ENCODE assay signal across 8 mouse cellular contexts in genomic region chr17:50331171-50332011, GRCm38 (mm10). TPM values are rescaled to one million over a fixed set of nuclear protein-coding genes. Genes with fewer than 3 reads are reported as not detected.
DNase-seq lines count a peak whose midpoint lies in the region; ATAC-seq lines count a peak whose summit lies in the region.
"Had no signal": no experiment of that assay in that cellular context is flagged by ENCODE, and none has a peak within 500 bp of the region (broad histone marks: within the 10 kb centered on the region; RNA-seq: fewer than 3 reads in every experiment).

No protein-coding gene starts in this region.

- H3K4me2 ChIP-seq in kidney, embryonic 16.5 days (replicated peaks; ENCODE audit: low read depth, low read length), result no peak overlapping the region

- intact Hi-C loops in left cerebral cortex, postnatal 4 days (cut with DNase I), result no loop called here
- intact Hi-C loops in left cerebral cortex, postnatal 10 days (cut with DNase I), result no loop called here

- no peak overlapping the region for H3K27ac ChIP-seq in kidney, embryonic 16.5 days (ENCODE audit: low read length)

- ATAC-seq in kidney, embryonic 16.5 days (ENCODE audit: low FRiP score, low TSS enrichment), result peak; percentile 59; the same call in 1 of the 2 replicates
- ATAC-seq in megakaryocyte-erythroid progenitor cell, adult 5-6 weeks (replicated peaks; ENCODE audit: low FRiP score, low TSS enrichment, poor library complexity, severe bottlenecking), result peak; percentile 69

- no peaks in the 10 kb centered on the region for H3K27me3 ChIP-seq in kidney, embryonic 16.5 days (ENCODE audit: insufficient read depth, low read length)

- DNase-seq in ZHBTc4 (ENCODE audit: low read depth, low spot score), result peak; percentile 44
- peak; percentile 34 for DNase-seq in heart, adult 8-10 months (ENCODE audit: low spot score)
- DNase-seq in left cerebral cortex, postnatal 4 days, result no peak
- DNase-seq in left cerebral cortex, postnatal 10 days (ENCODE audit: extremely low spot score in 1 of 2, low spot score in 2 of 2), result no peak
- DNase-seq in MN1 (ENCODE audit: low spot score), result no peak

- WGBS in kidney, embryonic 16.5 days, result 31% methylated on average over 8 of the region's 8 CpGs

- H3K4me3 ChIP-seq in kidney, embryonic 16.5 days (ENCODE audit: low read length), result no peak overlapping the region
- H3K4me3 ChIP-seq: myocyte had no signal

- H3K9me3 ChIP-seq in kidney, embryonic 16.5 days (ENCODE audit: low read length), result no peaks in the 10 kb centered on the region

- no peaks in the 10 kb centered on the region for H3K4me1 ChIP-seq in kidney, embryonic 16.5 days (ENCODE audit: insufficient read depth, low read length)

- no peaks in the 10 kb centered on the region for H3K36me3 ChIP-seq in kidney, embryonic 16.5 days (ENCODE audit: insufficient read depth, low read length)

- H3K9ac ChIP-seq in kidney, embryonic 16.5 days (replicated peaks; ENCODE audit: low read length), result no peak overlapping the region

RNA-seq across cellular contexts. Expression of gene Dazl, which starts 38.0 kb away (rescaled TPM):
- under 1 TPM in 2 of 4 experiments, not detected in 2; 0.20 to 0.44 TPM for total RNA-seq in heart, adult 8-10 months (2022)
- 0.19 and 0.33 TPM in 2 replicates for polyA plus RNA-seq in kidney, embryonic 16.5 days (2015; fragmentation: Nextera tagmentation; extraction: Ambion mirVana)
- total RNA-seq in megakaryocyte-erythroid progenitor cell, adult 5-6 weeks (2014; fragmentation: Nextera tagmentation), result 0.74 TPM in 1 of 2 replicates, not detected in the other
- 0.46 and 0.47 TPM in 2 replicates for total RNA-seq in megakaryocyte-erythroid progenitor cell, adult 5-6 weeks (2017)
- total RNA-seq in left cerebral cortex, postnatal 4 days (2021), result 1 to 10 TPM; 1.2 TPM
- 1 to 10 TPM; 2.5 to 2.6 TPM for total RNA-seq in left cerebral cortex, postnatal 10 days (2021)
- polyA plus RNA-seq: myocyte had no signal

Comparison
In these comparisons a context has a peak if more than half of its experiments do, and no peak if none do; other contexts are left out.
1. DNase-seq: peak in ZHBTc4 (single experiment) and heart, adult 8-10 months (single experiment); none in left cerebral cortex, postnatal 4 days (single experiment), left cerebral cortex, postnatal 10 days (0 of 2) and MN1 (single experiment).